Mouse (Mus musculus) right cerebral cortex, adult 2 months (tissue): Measurements from ENCODE around the gene Camta1.

Source experiments
- DNase-seq, 2 experiments: peaks; one replicate each; pipeline ENCODE4 v3.0.0; 2021 to 2022; ENCODE audit warnings: low spot score in 2 of 2

The Camta1 gene

DNA sequence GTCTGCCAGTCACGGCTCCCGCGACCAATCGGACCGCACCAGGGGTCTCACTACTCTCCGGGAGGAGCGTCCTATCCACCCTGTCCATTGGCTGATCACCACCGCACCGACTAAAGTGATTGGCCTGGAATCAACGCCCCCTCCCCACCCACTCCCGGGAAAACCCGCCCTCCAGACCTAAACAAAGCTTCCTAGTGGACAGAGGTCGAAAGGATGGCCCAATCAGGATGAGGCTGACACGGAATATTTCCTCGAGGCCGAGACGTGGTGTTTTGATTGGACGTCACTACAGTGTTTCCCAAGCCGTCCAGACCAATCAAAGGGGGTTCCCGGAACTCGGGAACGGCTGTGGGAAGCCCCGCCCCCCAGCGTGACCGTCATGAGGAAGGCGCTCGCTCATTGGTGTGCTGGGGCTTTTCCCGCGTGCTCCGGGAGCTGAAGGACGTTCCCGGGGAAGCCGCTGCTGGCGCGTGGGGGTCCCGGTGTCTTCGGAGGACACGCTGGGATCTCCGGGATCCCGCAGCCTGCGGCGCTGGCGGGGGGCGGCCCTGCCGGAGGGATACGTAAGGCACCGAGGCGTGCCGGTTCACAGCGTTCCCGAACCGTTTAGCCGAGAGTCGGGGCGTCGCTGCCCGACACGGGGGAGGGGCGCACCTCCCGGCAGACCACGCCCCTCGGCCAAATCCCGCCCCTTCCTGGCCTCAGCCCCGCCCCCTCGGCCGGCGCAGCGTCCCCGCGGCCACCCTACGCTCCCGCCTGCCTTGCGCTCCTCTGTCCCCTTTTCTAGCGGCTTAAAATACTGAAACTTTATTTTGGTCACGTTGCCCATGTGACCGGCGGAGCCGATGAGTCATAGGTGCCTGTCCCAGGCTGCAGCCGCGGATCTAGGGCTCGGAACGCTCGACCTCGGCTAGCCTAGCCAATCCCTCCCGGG, at the start of gene Camta1:
Gene Camta1, minus strand, starts transcription at position 71 of the 934 bp plus-strand sequence.
- DNase-seq, result peak; percentile 99

DNA sequence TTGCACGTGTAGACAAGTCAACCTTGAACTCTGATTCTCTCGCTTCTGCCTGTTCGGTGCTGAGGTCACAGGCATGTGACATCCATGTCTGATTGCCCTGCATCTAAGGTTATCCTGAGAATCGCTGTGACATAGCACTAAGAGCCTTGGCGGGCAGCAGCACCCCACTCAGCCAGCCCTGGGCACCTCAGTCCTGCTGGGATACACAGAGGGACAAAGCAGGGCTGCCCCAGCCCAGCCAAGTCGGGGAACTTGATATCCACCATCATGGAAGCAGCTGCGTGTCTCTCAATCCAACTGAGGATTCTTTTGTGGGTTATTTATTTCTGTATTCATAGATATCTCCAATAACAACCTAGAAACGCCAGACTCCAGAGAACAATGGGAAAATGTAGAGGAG, 47.1 kb upstream of the Camta1 start:
- DNase-seq, result no peak

DNA sequence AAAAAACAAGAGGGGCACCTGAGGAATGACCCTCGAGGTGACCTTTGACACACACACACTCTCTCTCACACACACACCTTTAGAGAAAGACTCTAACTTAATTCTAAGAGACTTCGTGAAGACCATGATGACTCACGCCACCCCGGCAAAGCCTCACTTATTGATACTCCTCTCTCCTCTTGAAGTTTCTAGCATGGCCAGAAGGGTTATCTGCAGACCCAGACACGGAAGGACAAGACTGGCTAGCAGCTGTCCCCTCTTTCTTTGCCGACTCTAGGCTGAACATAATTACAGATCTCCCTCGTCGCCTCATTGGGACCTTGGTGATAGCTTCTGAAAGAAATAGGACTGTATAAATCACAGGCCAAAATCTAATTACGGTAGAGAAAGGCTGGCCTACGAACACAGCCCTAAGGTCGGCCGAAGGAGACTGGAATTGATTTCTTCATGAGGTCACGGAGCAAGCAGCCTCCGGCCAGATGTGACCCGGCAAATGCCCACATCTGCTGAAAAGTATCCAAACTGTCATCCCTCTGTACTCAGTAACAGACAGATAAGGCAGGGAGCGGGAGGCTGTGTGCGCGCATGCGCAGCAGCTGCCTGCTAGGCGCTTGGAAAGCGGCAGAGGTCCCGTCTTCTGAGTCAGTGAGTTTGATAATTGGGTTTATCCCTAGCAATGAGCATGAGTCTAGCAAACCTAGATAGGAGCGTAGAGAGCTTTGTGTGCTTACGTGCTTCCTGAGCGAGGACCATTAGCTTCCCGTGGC, 46.1 kb upstream of the Camta1 start:
- DNase-seq, result no peak

DNA sequence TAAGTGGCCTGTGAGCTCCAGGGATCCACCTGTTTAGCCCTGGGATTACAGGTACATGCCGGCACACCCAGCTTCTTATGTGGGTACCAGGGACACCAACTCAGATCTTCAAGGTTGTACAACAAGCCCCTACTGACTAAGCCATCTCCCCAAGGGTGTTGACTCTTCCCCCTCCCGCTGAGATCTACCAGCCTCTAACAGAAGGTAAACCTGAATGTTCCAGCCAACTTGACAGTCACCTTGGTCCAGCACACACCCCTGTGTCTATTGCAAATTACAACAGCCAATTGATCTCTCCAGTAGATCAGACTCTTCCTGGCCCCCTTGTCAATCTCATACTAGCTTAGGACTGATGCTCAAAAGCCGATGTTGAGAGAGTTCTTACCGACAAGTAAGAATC, 43.9 kb upstream of the Camta1 start:
- no peak for DNase-seq

DNA sequence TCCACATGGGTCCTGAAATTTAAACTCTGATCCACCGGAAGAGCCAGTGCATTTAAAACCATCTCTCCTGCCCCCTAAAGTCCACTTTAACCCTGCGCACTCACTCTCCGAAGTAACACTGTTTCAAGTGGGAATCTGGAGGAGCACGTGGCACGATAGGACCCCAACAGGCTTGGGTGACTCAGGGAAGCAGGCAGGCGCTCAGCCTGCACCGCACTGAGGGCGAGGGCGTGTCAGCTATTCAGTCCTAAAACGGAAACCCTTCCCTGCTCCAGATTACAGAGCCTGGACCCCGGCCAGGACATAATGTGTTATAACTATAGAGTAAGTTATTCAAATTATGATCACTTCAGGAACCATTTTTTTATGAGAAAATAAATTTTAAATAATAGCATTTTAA, 42.4 kb upstream of the Camta1 start:
- no peak for DNase-seq

DNA sequence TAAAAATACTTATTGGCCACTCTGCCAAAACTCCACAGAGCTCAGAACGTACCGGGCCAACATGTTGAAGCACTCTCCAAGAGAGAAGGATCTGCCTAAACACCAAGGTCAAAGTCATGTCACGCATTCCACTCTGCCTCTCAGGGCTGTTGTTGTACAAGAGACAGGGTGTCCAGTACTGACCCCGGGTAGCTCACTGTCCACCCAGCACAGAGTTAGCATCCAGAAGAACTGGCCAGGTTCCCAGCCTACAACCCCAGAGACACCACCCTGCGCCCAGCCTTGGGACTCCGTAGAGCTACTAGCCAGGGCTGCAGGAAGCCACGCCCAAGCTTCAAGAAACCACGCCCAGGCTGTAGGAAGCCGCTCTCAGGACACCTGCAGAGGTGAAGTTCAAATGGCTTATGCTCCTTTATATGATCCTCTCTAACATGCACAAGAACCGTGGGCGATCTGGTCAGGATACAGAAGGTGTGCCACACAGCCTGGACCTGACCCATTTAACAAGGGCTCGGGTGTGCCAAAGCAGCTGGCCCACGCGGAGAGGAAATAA, 41.1 kb upstream of the Camta1 start:
- DNase-seq, result no peak

DNA sequence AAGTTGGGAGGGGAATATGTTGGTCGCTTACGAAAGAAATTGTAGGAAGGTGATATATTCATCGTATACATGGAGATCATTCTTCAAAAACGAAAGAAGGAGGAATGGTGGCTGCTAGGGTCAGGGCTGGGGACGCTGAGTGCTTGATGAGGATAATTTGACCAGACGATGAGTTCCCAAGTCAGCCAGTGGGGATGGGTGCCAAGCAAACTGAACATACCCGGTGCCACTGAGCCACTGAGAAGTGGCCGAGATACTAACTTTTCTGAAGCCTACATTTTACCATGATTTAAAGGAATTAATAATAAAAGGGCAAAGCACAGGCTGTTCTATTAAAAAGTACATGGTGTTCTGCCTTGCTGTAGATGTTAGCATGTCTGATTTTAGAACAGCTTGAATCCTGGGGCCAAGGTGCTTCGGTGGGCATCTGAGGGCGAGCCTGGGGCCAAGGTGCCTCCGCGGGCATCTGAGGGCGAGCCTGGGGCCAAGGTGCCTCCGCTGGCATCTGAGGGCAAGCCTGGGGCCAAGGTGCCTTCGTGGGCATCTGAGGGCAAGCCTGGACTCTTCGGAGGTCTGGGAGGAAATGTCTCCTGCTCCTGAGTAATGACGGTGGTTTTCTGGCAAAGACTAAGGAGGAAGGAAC, 40.5 kb upstream of the Camta1 start:
- DNase-seq, result no peak

DNA sequence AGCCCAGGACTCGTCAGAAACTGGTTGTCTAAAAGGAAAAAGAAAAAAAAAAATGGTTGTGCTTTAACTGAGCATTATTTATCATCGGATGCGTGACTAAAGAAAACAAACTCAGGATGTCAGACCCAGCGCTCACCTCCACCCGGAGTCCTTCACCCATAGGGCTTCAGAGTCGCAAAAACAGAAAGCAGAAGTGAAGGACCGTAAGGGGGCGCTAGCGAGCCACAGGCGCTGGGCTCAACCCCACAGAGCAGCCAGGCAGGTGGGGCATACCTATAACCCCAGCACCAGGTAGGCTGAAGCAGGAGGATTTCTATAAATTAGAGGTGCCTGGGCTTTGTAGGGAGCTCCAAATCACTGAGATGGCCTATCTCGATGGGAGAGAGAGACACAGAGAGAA, 39.7 kb upstream of the Camta1 start:
- no peak for DNase-seq

DNA sequence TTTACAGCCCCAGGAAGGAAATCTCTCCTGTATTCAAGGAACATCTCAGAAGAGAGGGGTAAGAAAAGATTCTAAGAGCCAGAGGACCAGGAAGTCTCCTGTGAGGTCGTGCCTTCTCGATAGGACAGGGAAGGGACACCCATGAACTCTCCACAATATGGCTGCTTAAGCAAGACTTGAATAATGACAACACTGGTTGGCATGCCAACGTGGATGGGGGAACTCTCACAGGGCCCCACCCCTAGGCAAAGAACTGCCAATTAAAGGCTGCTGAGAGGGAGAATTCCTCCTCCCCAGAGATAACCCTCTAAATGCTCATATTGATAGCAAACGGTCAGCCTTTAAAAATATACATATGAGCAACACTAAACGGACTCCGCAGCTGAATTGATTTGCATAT, 39.1 kb upstream of the Camta1 start:
- DNase-seq, result no peak

DNA sequence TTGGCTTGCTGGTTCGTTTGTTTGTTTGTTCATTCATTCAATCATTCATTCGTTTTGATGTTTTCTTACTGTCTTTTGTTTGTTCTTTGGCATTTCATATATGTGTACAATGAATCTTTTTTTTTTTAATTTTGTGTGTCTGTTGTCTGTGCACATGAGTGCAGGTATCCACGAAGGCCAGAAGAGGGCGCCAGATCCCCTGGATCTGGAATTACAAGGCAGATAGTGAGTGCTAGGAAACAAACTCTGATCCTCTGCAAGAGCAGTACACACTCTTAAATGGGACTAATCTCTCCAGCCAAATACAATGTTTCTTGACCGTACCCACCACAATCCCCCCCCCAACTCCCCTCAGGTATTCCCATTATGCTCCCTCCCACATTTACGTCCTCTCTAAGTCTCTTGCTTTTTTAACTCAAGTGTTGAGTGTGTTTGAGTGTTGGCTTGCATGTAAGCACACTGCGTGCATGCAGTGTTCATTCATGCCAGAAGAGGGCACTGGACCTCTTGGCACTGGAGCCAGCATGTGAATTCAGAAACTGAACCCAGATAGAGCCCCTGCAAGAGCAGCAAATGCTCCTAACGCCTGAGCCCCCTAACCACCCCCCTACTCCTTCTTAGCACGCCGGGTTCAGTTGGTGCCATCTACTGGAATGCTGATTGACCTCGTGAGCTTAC, 38.2 kb upstream of the Camta1 start:
- DNase-seq, result no peak

DNA sequence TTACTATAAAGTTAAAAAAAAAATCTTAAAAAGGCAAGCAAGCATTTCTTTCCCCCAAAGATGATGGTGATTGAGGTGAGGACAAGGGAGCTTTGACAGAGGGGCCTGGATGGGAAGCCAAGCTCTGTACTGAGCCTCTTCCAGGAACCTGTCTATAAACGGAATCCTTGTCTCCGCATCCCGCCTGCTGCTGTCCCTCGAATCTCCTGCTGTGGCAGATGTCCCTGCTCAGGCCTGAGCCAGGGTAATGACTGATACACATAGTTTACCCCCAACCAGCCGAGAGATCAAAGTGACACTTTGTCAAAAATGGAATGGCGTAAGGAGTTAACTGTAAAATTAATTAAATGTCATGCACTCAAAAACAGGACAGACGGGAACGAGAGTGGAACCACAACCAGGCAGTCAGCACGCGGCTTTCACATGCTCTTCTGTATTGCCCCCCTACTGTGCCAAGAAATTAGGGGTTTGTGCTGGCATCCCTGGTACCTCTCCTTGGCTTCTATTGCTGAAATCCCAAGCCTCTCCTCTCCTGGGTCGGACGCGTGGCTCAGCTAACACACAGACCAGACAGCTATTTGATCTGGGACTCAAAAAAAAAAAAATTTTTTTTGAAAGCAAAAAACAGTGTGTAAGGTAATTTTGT, 37.0 kb upstream of the Camta1 start:
- no peak for DNase-seq

DNA sequence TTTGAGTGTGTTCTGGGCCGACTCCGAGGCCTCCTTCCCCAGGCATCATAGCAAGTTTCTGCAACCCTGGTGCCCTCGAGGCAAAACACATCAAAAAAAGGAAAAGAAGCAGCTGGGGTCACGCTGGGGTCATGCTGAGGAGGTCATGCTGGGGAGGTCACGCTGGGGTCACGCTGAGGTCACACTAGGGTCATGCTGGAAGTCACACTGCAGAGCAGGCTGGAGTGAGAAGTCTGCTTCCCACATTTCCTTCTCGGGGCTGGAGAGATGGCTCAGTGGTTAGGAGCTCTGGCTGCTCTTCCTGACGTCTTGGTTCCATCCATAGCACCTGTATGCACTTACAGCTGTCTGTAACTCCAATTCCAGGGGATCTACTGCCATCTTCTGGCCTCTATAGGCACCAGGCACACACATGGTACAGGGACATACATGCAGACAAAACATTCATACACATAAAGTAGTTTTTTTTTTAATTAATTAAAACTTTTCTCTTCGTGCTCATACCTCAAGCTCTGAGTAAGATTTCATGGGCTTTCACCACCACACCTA, 35.5 kb upstream of the Camta1 start:
- no peak for DNase-seq

DNA sequence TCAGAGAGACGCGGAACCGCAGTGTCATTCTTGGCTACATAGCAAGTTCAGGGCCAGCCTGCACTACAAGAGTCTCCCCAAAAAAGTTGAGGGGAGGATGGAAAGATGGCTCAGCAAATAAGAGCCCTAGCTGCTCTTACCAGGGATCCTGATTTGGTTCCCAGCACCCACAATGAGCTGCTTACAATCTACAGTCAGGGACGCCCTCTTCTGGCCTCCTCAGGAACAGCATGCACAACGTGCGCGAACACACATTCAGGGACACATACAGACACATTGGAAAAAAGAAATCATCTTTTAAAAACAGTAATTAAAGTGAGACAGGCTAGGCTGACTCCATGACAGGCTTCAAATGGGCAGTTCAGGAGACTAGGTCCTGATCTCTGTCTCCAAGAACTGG, 33.9 kb upstream of the Camta1 start:
- no peak for DNase-seq

DNA sequence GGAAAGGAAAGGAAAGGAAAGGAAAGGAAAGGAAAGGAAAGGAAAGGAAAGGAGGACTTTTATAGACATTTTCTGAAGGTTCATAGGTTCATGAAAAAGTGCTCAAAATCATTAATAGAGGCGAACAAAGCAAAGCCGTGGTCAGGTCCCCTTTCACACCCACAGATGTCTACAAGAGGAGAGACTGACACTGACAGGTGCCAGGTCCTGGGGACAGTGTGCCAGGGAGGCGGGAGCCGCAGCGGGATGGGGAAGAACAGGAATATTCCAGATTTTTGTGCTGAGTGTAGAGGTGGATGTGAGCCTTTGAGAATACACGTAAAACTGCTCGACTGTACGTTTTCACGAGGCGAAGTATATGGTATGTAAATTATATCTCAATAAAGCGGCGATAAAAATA, 33.2 kb upstream of the Camta1 start:
- DNase-seq, result no peak

DNA sequence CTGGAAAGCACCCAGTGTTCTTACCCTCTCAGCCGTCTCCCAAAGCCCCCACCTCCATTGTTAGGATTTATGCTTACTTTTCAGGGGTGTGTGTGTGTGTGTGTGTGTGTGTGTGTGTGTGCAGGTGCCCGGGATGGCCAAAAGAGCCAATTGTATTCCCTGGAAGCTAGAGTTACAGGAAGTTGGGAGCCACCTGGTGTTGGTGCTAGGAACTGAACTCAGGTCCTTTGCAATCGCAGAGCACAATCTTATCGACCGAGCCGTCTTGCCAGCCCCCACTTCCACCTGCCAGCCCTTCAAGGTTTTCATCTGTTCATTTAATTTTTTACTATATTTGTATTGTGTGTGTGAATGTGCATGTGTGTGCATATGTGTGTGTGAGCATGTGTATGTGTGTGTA, 31.6 kb upstream of the Camta1 start:
- DNase-seq, result no peak

DNA sequence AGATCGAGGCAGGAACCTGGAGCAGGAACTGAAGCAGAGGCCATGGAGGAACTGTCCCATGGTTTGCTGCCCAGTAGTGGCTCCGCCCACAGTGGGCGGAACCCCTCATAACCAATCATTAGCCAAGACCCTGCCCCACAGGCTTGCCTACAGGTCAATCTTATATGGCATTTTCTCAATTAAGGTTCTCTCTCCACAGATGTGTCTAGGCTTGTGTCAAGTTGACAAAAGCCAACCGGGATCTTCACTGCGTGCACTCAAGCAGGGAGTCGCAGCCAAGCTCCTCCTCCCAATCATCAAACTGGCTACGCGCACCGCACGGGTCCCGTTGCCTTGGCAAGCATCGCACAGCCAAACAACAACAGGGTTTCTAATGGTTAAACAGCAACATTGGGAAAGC, 19.9 kb upstream of the Camta1 start:
- no peak for DNase-seq

DNA sequence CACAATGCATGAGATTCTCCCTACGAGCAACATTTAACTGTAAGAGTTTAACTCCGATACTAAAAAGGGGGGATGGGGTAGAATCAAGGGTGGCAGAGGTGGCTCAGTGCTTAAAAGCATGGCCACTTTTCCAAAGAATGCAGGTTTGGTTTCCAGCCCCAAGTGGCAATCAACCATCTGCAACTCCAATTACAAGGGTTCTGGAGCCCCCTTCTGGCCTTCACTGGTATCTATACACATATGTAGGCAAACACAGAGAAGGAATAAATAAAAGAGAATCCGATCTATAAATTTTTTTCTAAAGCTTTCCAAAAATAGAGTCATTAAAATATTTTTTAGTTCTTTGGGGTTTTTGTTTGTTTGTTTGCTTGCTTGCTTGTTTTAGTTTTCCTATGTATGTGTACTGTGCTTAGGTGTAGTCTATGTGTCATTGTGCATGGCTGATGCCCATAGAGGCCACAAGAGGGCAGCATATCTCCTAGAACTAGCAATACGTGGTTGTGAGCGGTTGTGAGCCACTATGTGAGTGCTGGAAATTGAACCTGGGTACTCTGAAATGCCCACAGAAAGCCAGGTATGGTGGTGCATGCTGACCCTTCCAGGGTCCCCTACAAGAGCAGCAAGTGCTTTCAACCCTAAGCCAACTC, 18.5 kb upstream of the Camta1 start:
- DNase-seq, result no peak

DNA sequence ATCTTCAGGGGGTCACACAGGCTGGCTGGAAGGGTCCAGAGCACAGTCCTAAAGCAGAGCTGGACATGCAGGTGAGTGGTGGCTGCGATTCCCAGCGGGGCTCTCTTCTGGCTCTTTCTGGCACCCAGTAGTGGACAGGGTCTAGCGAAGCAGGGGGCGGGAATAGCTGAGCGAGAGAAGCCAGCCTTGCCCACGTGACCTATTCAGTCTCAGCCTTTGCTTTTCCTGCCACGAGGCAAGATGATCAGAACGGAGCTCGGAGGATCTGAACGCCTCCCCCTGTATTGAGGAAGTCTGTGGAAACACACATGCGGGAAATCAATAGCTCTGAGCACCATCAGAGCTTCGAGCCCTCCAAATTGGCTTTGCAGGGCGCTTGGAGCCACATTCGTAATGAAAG, 14.7 kb upstream of the Camta1 start:
- DNase-seq, result no peak

DNA sequence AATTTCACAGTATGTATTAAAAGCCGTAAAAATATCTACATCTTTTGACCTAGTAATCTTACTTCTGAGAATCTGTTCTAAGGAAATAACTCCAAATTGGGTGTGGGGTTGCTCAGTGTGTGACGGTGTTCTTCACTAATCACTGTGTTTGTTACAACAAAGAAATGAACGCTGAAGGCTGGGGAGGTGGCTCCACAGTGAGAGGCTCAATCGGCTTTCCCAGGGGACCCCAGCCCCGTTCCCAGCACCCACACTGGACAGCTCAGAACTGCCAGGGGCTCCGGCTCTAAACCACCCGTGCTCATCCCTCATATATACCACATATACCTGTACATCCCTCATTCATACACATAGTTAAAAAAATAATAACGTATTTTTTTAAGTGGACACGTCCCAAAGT, 1.8 kb upstream of the Camta1 start:
- no peak for DNase-seq

DNA sequence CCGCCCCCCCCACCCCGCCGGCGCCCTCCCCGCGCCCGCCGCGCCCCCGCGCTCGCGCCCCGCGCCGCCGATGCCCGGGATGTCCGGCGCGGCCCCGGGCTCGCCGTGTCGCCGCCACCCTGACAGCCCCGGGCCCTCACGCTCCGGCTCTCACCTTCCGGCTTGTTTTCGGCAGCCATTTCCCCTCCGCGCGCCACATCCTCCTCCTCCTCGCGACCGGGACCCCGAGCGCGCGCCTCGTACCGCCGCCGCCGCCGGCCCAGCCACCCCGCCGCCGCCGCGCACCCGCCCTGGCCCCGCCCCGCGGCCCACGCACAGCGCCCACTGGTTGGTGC, 238 bp downstream of the Camta1 start:
- no peak for DNase-seq
